Mouse (Mus musculus) midbrain, postnatal 0 days (tissue): ENCODE data around the gene Efl1. TPM values are rescaled to one million over a fixed set of nuclear protein-coding genes. Genes with fewer than 3 reads are reported as not detected.
A peak's percentile ranks its signal among the peaks of the same experiment; 100 is the strongest.

Experiments
- ATAC-seq: fragments of 200-750 bp; cut with Nextera tagmentation; 2 replicates; pipeline ENCODE4 v1.8.0; 2017; ENCODE audit warnings: moderate number of reproducible peaks, mild to moderate bottlenecking, moderate TSS enrichment, moderate library complexity; ENCODE audit not compliant: low FRiP score
- DNase-seq: peaks from one replicate; pipeline ENCODE4 v3.0.0-alpha.2; 2015; ENCODE audit warnings: low spot score
- H3K27ac ChIP-seq: fragments of 300-500 bp; sonication (generic); 2 replicates; pipeline ENCODE4 v1.5.1; 2014; ENCODE audit warnings: low read depth, mild to moderate bottlenecking, low read length, mixed read lengths
- H3K27me3 ChIP-seq: fragments of 300-500 bp; sonication (generic); 2 replicates; pipeline ENCODE4 v1.6.1; 2014; ENCODE audit warnings: low read length, control low read depth, mixed read lengths; ENCODE audit not compliant: insufficient read depth
- H3K36me3 ChIP-seq: fragments of 300-500 bp; sonication (generic); 2 replicates; pipeline ENCODE4 v1.6.1; 2014; ENCODE audit warnings: low read length, control low read depth, mixed read lengths; ENCODE audit not compliant: insufficient read depth
- H3K4me1 ChIP-seq: fragments of 300-500 bp; sonication (generic); 2 replicates; pipeline ENCODE4 v1.6.1; 2014; ENCODE audit warnings: mild to moderate bottlenecking, control low read depth, antibody characterized with exemption, low read length, mixed read lengths; ENCODE audit not compliant: insufficient read depth
- H3K4me2 ChIP-seq: fragments of 300-500 bp; sonication (generic); 2 replicates; pipeline ENCODE4 v1.6.1; 2014; ENCODE audit warnings: low read depth, mild to moderate bottlenecking, low read length, mixed read lengths; ENCODE audit not compliant: poor library complexity, severe bottlenecking
- H3K4me3 ChIP-seq: fragments of 300-500 bp; sonication (generic); 2 replicates; pipeline ENCODE4 v1.5.1; 2014; ENCODE audit warnings: low read depth, mild to moderate bottlenecking, low read length, moderate library complexity
- H3K9ac ChIP-seq: fragments of 300-500 bp; sonication (generic); replicated peaks from 2 replicates; pipeline ENCODE4 v1.6.1; 2014; ENCODE audit warnings: mild to moderate bottlenecking, low read length, moderate library complexity, mixed read lengths; ENCODE audit not compliant: poor library complexity, severe bottlenecking
- H3K9me3 ChIP-seq: fragments of 300-500 bp; sonication (generic); 2 replicates; pipeline ENCODE4 v1.6.1; 2016; ENCODE audit warnings: low read length, control low read depth
- CTCF ChIP-seq: IDR thresholded peaks from 2 replicates; pipeline ENCODE4 v1.5.1; 2016; ENCODE audit warnings: antibody characterized with exemption, mild to moderate bottlenecking
- WGBS: fragments of 180-500 bp; shearing (Covaris S2); extraction: QIAGEN DNeasy Blood & Tissue Kit; methylation state at CpG from one replicate; pipeline ENCODE4 v1.1.7; 2014; 5-methylcytosine and 5-hydroxymethylcytosine counted together
- polyA plus RNA-seq: library from polyadenylated mRNA; unstranded; fragments of >200 nt; fragmentation: Nextera tagmentation; extraction: Ambion mirVana; gene quantifications from 2 replicates; pipeline ENCODE4 v1.2.1, GENCODE M21; 2015
- total RNA-seq: library from RNA; depleted of rRNA; stranded (reverse); fragments of >200 nt; gene quantifications from 2 replicates; pipeline ENCODE4 v1.2.3, GENCODE M21; 2014

The Efl1 gene
- total and polyA plus RNA-seq, 2 experiments from 2014 or later: 10.2 to 17.5 TPM

DNA sequence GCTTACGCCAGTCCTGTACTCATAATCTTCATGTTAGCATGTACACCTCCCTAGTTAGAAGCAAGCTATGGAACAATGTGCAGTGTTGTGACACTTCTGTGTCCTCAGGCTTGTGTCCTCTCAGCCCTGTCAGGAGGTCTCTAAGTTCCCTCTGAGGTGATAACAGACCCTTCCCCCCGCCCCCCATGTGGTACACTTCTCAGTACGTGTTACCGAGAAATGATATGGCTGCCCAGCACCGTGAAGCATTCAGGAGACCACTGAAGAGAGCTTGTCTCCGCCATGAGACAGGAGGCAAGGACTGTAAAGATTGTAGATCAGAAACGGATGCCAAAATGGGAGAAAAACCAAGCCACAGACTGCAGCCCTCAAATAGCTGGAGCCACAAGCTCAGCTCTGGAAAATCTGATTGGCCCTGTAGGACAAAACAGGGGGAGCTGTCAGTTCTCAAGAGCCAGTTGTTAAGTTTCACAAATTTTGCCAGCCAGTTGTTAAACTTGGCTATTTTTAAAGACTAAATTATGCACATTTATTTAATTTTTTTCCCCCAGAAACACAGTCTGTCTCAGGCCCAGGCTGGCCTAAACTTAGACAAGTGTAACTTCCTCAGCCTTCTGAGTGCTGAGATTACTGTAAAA is 74.2 kb downstream of the Efl1 start:
- 87% methylated on average over 7 of the region's 7 CpGs for WGBS
- TF ChIP-seq CTCF: no peak

DNA sequence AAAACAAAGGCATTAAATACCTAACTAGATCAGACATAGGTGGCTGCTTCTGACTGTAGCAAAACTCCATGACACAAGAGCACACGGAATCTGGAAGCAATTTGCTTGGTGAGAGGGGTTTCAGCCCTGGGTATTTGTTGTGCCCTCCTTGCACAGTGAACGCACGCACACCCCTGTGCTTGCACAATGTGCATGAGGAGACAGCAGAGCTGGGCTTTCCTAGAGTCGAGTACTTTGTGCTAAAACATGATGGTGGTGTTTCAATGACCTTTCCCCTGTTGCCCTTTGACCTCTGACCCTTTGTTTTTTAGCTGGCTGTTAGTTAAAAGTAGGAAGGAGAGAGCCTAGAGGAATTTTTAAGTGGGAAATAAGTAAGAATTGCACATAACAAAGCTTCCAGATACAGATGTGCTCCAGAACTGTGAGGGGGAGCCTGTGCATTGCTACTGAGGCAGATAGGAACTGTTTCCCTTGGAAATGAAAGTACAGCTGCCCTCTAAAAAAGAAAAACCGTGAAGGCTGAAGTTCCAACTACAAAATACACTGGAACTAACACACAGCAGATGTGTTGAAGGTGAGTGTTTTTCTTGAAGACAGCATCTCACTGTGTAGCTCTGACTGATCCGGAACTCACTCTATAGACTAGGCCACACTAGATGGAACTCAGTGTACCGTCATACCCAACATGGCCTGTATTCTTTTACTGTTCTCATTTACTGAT is 74.9 kb downstream of the Efl1 start:
- TF ChIP-seq CTCF: no peak
- H3K4me2 ChIP-seq: no peak overlapping the region
- no peaks in the 10 kb centered on the region for H3K9me3 ChIP-seq
- WGBS: 78% methylated on average over 7 of the region's 7 CpGs
- no peak overlapping the region for H3K27ac ChIP-seq
- H3K4me3 ChIP-seq: no peak overlapping the region
- no peak for DNase-seq
- H3K27me3 ChIP-seq: no peaks in the 10 kb centered on the region
- H3K4me1 ChIP-seq: no peaks in the 10 kb centered on the region
- H3K36me3 ChIP-seq: no peaks in the 10 kb centered on the region
- H3K9ac ChIP-seq: no peak overlapping the region
- ATAC-seq: no peak

More for the DNA sequence above, 74.2 kb downstream of the Efl1 start:
- Histone ChIP-seq H3K4me2 (no peak overlapping the region), H3K27ac (no peak overlapping the region), H3K36me3 (no peaks in the 10 kb centered on the region), H3K4me1 (no peaks in the 10 kb centered on the region), H3K4me3 (no peak overlapping the region), H3K27me3 (no peaks in the 10 kb centered on the region), H3K9me3 (no peaks in the 10 kb centered on the region), H3K9ac (no peak overlapping the region)
- DNase-seq (no peak), ATAC-seq (no peak)

DNA sequence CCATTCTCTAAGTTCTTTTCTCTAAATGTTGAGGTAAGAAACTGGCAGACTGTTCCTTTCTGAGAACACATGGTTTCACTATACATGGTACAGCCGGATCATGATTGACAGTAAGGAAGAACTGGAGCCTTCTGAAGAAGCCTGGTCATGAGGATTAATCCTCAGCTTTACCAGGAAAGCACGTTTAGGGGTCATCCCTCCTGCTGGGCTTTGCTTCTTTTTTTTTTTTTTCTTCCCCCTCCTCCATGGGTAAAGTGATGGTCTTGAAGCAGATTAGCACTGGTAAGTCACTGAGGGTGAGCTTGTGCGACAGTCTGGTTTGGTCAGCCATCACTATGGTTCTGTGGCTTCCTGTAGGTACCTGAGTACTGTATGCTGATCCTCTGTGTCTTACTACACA is 76.1 kb downstream of the Efl1 start:
- Histone ChIP-seq H3K4me3 (no peak overlapping the region), H3K4me1 (no peaks in the 10 kb centered on the region), H3K9ac (no peak overlapping the region), H3K9me3 (no peaks in the 10 kb centered on the region), H3K36me3 (no peaks in the 10 kb centered on the region), H3K27ac (no peak overlapping the region), H3K27me3 (no peaks in the 10 kb centered on the region), H3K4me2 (no peak overlapping the region)
- TF ChIP-seq CTCF: no peak
- WGBS: 43% methylated on average over 3 of the region's 3 CpGs
- DNase-seq (no peak), ATAC-seq (no peak)

DNA sequence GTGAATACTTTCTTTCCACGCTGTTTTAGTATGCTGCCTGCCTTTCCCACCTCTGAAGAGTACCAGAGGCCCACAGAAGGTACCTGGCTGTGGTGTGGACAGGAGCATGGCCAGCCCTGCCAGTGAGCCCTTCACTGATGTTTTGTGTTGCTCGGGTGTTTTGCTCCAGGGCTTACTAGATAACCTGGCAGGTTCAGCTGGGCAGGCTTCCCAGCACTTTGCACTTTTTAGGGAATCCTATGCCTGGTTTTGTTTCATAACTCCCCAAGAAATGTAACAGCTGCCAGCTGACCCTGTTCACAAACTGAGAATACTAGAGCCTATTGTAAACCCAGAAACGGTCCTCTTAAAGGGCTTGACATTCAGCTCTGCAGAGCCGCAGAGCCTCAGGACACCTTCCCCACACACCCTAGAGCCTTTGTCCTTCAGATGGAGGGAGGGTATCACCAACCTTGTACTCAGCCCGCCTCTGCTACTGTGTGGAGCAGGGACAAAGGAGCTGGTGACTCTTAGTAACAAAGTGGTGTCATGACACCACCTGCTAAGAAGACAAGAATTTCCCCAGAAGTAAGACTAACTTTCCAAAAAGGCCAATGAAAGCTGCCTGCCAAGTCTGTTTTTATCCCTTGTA is 76.7 kb downstream of the Efl1 start:
- no peaks in the 10 kb centered on the region for H3K9me3 ChIP-seq
- H3K4me3 ChIP-seq: no peak overlapping the region
- H3K4me2 ChIP-seq: no peak overlapping the region
- no peaks in the 10 kb centered on the region for H3K36me3 ChIP-seq
- H3K27ac ChIP-seq: no peak overlapping the region
- ATAC-seq: no peak
- no peaks in the 10 kb centered on the region for H3K27me3 ChIP-seq
- TF ChIP-seq CTCF: no peak
- H3K9ac ChIP-seq: no peak overlapping the region
- H3K4me1 ChIP-seq: no peaks in the 10 kb centered on the region
- 41% methylated on average over 5 of the region's 5 CpGs for WGBS
- DNase-seq: no peak

DNA sequence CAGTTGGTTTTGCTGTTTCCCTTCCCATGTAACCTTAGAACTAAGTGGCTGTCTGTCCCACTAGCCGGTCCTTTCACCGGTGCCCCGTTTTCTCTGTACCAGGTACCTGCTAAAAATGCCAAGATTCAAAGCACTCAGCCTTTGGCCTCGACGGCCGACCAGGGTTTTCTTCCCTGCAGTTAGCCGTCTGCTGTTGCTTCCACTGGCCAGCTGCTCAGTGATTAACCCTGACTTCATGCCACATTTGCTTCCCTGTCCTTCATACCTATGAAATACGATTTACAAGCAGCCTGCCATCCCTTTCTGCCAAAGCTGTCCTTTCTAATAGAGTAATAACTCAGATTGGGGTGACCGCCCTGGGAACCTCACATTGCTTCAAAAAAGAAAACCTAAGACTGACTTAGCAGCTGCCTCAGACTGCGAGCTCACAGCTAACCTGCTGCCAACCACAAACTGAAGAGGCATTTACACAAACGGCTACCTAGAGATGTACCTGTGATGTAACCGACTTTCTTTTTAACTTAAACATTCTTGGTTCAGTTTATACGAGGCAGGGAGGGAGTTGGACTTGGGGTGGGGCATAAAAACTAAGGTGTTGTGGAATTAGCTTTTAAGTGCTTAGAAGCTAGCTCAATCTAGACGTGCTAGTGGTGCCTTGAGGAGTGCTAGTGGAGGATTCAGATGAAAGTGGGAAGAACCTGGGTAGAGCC is 77.5 kb downstream of the Efl1 start:
- no peak overlapping the region for H3K27ac ChIP-seq
- H3K9ac ChIP-seq: peak overlapping the region; percentile 24; the same call in 1 of the 2 replicates
- no peak overlapping the region for H3K4me3 ChIP-seq
- H3K4me1 ChIP-seq: no peaks in the 10 kb centered on the region
- DNase-seq (peak; percentile 36), ATAC-seq (no peak)
- WGBS: 63% methylated on average over 14 of the region's 14 CpGs
- no peaks in the 10 kb centered on the region for H3K27me3 ChIP-seq
- H3K9me3 ChIP-seq: no peaks in the 10 kb centered on the region
- no peak for TF ChIP-seq CTCF
- H3K36me3 ChIP-seq: no peaks in the 10 kb centered on the region
- no peak overlapping the region for H3K4me2 ChIP-seq
